Mouse (Mus musculus): Measurements from ENCODE around the gene Usp22. TPM values are rescaled to one million over a fixed set of nuclear protein-coding genes. Genes with fewer than 3 reads are reported as not detected.

The Usp22 gene
- polyA plus RNA-seq, 1 experiment from 2014 or later = 140 TPM

GRCm38 (mm10) chr11:61116226-61116625 lies 58.6 kb downstream of the Usp22 start:
- WGBS = 61% methylated on average over 8 of the region's 8 CpGs
- no peak overlapping the region for H3K9ac ChIP-seq
- no peak overlapping the region for H3K4me3 ChIP-seq (replicated peaks)
- no peaks in the 10 kb centered on the region for H3K27me3 ChIP-seq
- ATAC-seq (ENCODE audit: insufficient number of reproducible peaks, low FRiP score, low TSS enrichment, low read depth) = no peak
- H3K9me3 ChIP-seq (replicated peaks) = no peaks in the 10 kb centered on the region
- H3K36me3 ChIP-seq = no peaks in the 10 kb centered on the region
- no peak overlapping the region for H3K27ac ChIP-seq (replicated peaks)
- no peak overlapping the region for H3K4me2 ChIP-seq (replicated peaks)
- no peaks in the 10 kb centered on the region for H3K4me1 ChIP-seq

GRCm38 (mm10) chr11:61112323-61112995 lies 62.4 kb downstream of the Usp22 start:
- no peaks in the 10 kb centered on the region for H3K36me3 ChIP-seq
- H3K4me2 ChIP-seq (replicated peaks) = no peak overlapping the region
- H3K9me3 ChIP-seq (replicated peaks) = no peaks in the 10 kb centered on the region
- no peak for ATAC-seq (ENCODE audit: insufficient number of reproducible peaks, low FRiP score, low TSS enrichment, low read depth)
- no peak overlapping the region for H3K9ac ChIP-seq
- no peak overlapping the region for H3K27ac ChIP-seq (replicated peaks)
- 83% methylated on average over 8 of the region's 8 CpGs for WGBS
- no peaks in the 10 kb centered on the region for H3K4me1 ChIP-seq
- no peak overlapping the region for H3K4me3 ChIP-seq (replicated peaks)
- H3K27me3 ChIP-seq = no peaks in the 10 kb centered on the region

GRCm38 (mm10) chr11:61111472-61111871 lies 63.4 kb downstream of the Usp22 start:
- H3K9me3 ChIP-seq (replicated peaks) = no peaks in the 10 kb centered on the region
- no peak overlapping the region for H3K4me3 ChIP-seq (replicated peaks)
- no peak overlapping the region for H3K4me2 ChIP-seq (replicated peaks)
- no peak overlapping the region for H3K9ac ChIP-seq
- H3K27me3 ChIP-seq = no peaks in the 10 kb centered on the region
- no peak overlapping the region for H3K27ac ChIP-seq (replicated peaks)
- H3K36me3 ChIP-seq = no peaks in the 10 kb centered on the region
- no peaks in the 10 kb centered on the region for H3K4me1 ChIP-seq
- WGBS = 93% methylated on average over 4 of the region's 4 CpGs
- no peak for ATAC-seq (ENCODE audit: insufficient number of reproducible peaks, low FRiP score, low TSS enrichment, low read depth)

GRCm38 (mm10) chr11:61110928-61111327 lies 63.9 kb downstream of the Usp22 start:
- no peaks in the 10 kb centered on the region for H3K4me1 ChIP-seq
- no peak for ATAC-seq (ENCODE audit: insufficient number of reproducible peaks, low FRiP score, low TSS enrichment, low read depth)
- H3K4me3 ChIP-seq (replicated peaks) = no peak overlapping the region
- H3K36me3 ChIP-seq = no peaks in the 10 kb centered on the region
- H3K27ac ChIP-seq (replicated peaks) = no peak overlapping the region
- 17% methylated on average over 1 of the region's 1 CpGs for WGBS
- no peaks in the 10 kb centered on the region for H3K27me3 ChIP-seq
- H3K4me2 ChIP-seq (replicated peaks) = no peak overlapping the region
- H3K9me3 ChIP-seq (replicated peaks) = no peaks in the 10 kb centered on the region
- no peak overlapping the region for H3K9ac ChIP-seq

GRCm38 (mm10) chr11:61110113-61110512 lies 64.7 kb downstream of the Usp22 start:
- Histone ChIP-seq H3K36me3 (no peaks in the 10 kb centered on the region), H3K9me3 (replicated peaks) (no peaks in the 10 kb centered on the region), H3K4me2 (replicated peaks) (no peak overlapping the region), H3K4me1 (no peaks in the 10 kb centered on the region), H3K4me3 (replicated peaks) (no peak overlapping the region), H3K27me3 (no peaks in the 10 kb centered on the region), H3K27ac (replicated peaks) (no peak overlapping the region), H3K9ac (no peak overlapping the region)
- WGBS = 74% methylated on average over 10 of the region's 10 CpGs
- ATAC-seq (ENCODE audit: insufficient number of reproducible peaks, low FRiP score, low TSS enrichment, low read depth) = no peak

GRCm38 (mm10) chr11:61109707-61110106 lies 65.1 kb downstream of the Usp22 start:
- H3K27ac ChIP-seq (replicated peaks) = no peak overlapping the region
- ATAC-seq (ENCODE audit: insufficient number of reproducible peaks, low FRiP score, low TSS enrichment, low read depth) = no peak
- no peak overlapping the region for H3K4me2 ChIP-seq (replicated peaks)
- H3K36me3 ChIP-seq = no peaks in the 10 kb centered on the region
- H3K27me3 ChIP-seq = no peaks in the 10 kb centered on the region
- no peaks in the 10 kb centered on the region for H3K9me3 ChIP-seq (replicated peaks)
- H3K4me1 ChIP-seq = no peaks in the 10 kb centered on the region
- H3K9ac ChIP-seq = no peak overlapping the region
- H3K4me3 ChIP-seq (replicated peaks) = no peak overlapping the region
- WGBS = 72% methylated on average over 6 of the region's 6 CpGs

GRCm38 (mm10) chr11:61108911-61109361 lies 65.9 kb downstream of the Usp22 start:
- H3K4me3 ChIP-seq (replicated peaks) = no peak overlapping the region
- H3K27me3 ChIP-seq = no peaks in the 10 kb centered on the region
- no peak overlapping the region for H3K27ac ChIP-seq (replicated peaks)
- H3K4me2 ChIP-seq (replicated peaks) = no peak overlapping the region
- WGBS = 77% methylated on average over 12 of the region's 12 CpGs
- no peak overlapping the region for H3K9ac ChIP-seq
- H3K9me3 ChIP-seq (replicated peaks) = no peaks in the 10 kb centered on the region
- no peak for ATAC-seq (ENCODE audit: insufficient number of reproducible peaks, low FRiP score, low TSS enrichment, low read depth)
- no peaks in the 10 kb centered on the region for H3K36me3 ChIP-seq
- peaks cover 3% of the 10 kb centered on the region for H3K4me1 ChIP-seq

GRCm38 (mm10) chr11:61104241-61104901 lies 70.5 kb downstream of the Usp22 start:
- ATAC-seq (ENCODE audit: insufficient number of reproducible peaks, low FRiP score, low TSS enrichment, low read depth) = peak; percentile 85
- Histone ChIP-seq H3K27ac (replicated peaks) (no peak overlapping the region), H3K4me2 (replicated peaks) (peak overlapping the region; percentile 28; the same call in 1 of the 2 replicates), H3K9ac (no peak overlapping the region), H3K4me3 (replicated peaks) (no peak overlapping the region; the same call in 1 of the 2 replicates), H3K36me3 (no peaks in the 10 kb centered on the region), H3K9me3 (replicated peaks) (no peaks in the 10 kb centered on the region), H3K4me1 (peaks cover 7% of the 10 kb centered on the region), H3K27me3 (no peaks in the 10 kb centered on the region)
- 18% methylated on average over 20 of the region's 20 CpGs for WGBS

GRCm38 (mm10) chr11:61102397-61103339 lies 72.2 kb downstream of the Usp22 start:
- Histone ChIP-seq H3K4me2 (replicated peaks) (no peak overlapping the region), H3K27ac (replicated peaks) (no peak overlapping the region)
- WGBS = 70% methylated on average over 13 of the region's 13 CpGs

More at GRCm38 (mm10) chr11:61102397-61103339, 72.2 kb downstream of the Usp22 start:
- Histone ChIP-seq H3K9me3 (replicated peaks) (no peaks in the 10 kb centered on the region), H3K4me1 (peaks cover 7% of the 10 kb centered on the region), H3K4me3 (replicated peaks) (no peak overlapping the region), H3K27me3 (no peaks in the 10 kb centered on the region), H3K9ac (no peak overlapping the region), H3K36me3 (no peaks in the 10 kb centered on the region)
- ATAC-seq (ENCODE audit: insufficient number of reproducible peaks, low FRiP score, low TSS enrichment, low read depth) = no peak

All from embryonic facial prominence, embryonic 15.5 days (tissue).